Mouse (Mus musculus): ENCODE data around the gene Pbx1.

Pbx1 gene

DNA sequence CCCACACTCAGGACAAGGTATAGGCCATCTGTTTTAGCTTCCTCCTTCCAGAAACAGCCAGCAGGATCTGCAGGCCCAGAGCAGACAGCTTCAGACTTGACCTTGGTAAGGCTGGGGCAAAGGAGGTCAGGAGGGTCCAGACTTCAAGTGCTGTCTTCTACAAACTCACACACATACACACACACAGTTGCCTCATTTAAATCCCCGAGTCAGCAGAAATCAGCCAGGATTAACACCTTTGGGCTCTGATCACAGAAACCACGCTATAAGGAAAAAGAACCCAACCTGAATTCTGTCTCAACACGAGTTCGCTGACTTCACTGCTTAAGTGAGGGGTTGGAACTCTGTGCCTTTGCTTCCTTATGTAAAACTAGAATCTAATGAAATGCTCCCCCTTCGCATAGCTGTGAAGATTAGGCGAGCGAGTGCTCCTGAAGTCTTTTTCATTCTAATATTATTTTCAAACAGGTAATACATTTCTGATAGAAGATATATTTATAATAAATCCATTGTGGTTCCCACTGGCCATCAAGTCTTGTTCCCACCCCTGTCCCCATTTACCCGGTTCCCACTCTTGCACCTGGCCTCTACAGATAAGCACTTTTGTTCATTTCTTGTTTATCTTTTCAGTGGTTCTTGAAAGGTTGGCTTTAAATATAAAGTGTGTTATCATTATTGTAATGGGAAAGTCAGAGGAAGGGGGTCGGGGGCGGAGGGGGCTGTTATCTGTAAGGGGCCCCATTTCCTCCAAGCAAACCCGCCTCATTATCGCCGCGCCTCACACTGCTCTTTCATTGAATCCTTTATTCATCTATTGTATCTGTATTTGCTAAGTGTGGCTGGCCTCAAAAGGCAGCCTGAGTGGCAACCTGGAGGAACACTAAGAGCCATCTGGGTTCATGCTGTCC is 124.5 kb downstream of the Pbx1 start:
- DNase-seq (ENCODE audit: low spot score in 2 of 2): no peak

DNA sequence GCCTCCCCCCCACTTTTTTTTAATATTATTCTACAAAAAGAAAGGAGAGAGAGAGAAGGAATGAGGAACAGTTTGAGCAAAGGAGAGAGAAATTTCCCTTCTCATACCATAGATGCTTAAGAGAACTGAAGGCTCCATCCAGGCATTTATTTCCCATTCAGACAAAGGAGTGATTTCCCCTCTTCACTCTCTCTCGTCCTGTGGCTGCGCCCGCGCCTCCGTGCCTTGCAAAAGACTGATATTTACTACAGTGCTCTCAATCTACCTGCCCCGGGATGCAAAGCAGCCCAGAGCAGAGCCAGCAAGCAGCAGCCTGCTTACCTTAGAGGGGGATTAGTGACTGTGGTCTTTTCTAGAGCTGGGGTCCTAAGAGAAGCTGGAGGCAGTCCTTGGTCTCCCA is 131.6 kb downstream of the Pbx1 start:
- DNase-seq (ENCODE audit: low spot score in 2 of 2): no peak

GRCm38 (mm10) chr1:168299928-168300365 is 132.1 kb downstream of the Pbx1 start:
- no peak for DNase-seq (ENCODE audit: low spot score in 2 of 2)

DNA sequence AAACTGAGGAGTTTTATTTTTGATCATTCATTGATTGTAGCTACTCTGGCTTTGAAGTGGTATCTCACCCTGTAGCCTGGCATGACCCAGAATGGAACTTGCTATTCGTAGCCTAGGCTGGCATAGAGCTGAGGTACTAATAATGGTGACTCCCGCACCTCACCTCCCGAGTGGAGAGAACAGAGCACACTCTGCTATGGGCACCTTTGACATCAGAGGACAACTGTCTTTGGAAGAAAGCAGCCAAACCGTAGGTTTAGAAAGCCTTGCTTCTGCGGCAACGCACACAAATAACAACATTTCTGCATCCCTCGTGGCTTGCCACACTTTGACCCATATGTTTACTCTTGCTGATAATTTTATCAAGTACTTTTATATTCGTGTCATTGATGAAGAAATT is 132.9 kb downstream of the Pbx1 start:
- no peak for DNase-seq (ENCODE audit: low spot score in 2 of 2)

- no peak for DNase-seq (ENCODE audit: low spot score in 2 of 2)
Observed at GRCm38 (mm10) chr1:168296290-168296689, 135.8 kb downstream of the Pbx1 start.

DNA sequence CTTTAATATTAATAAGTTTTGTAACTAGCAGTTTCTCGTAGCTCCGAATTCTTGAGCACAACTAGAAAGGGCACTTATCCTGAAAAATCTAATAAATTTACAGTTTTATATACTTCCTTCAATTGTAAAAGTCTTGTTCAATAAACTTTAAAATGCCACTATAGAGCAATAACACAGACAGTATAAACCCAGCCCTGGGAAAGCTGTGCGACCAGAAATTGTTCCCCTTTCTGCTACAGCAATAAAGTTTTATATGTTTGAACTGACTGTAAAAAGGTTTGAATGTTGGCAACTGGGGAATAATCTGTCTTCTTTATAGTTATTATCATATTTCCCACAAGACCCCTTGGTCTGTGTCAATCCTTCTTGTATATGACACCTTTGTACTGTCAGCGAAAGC is 136.3 kb downstream of the Pbx1 start:
- no peak for DNase-seq (ENCODE audit: low spot score in 2 of 2)

GRCm38 (mm10) chr1:168293673-168294072 is 138.4 kb downstream of the Pbx1 start:
- DNase-seq (ENCODE audit: low spot score in 2 of 2): no peak

GRCm38 (mm10) chr1:168292106-168292505 is 140.0 kb downstream of the Pbx1 start:
- DNase-seq (ENCODE audit: low spot score in 2 of 2): no peak

DNA sequence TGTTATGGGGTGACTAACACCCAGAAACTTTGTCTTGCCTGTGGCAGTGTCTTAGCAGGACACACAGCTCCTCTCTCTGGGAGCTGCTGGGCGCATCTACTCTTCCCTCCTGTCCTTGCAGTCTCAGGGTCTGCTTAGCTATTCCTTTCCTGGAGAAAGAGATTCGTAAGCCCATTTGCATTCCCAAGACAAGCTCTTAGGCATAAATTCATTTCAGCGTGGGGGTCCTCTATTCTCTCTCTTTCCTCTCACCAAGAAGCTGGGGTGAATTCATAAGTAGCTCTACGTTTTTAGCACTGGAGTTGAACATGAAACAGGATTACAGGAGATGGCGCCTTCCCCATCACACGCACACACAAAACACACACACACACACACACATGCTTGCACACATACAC is 140.4 kb downstream of the Pbx1 start:
- no peak for DNase-seq (ENCODE audit: low spot score in 2 of 2)

GRCm38 (mm10) chr1:168291001-168291642 is 140.9 kb downstream of the Pbx1 start:
- no peak for DNase-seq (ENCODE audit: low spot score in 2 of 2)

DNA sequence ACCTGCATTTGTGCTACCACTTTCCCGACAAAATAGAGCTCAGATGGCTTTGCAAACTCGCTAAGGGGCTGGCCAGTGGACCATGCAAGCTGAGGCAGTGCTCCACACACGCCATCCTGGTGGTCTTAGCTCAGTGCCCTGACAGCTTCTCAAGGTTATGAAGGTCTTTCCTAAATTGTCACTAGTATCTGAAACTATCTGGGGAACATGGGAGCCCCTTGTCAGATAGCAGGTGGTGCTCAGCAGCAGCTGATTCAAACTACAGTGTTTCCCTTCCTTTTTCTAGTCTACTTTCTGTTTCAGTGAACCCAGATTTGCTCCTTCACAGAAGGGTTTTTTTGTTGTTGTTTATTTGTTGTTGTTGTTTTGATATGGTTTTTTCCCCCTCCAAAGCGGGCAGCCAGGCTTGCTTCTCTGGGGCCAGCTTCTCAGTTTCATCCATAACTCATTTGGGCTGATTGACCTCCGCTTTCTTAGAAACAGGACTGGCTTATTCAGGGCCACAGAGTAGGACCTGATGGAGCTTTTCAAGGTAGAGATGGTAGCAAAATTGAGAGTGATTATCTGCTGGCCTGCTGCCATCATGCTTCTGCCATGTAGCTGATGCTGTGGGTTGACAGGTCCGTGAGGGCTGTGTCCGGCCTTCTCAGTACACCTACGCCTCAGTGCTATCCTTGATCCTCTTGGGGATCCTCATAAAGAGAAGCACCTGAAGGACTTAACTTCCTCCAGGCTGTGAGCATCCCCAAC is 141.7 kb downstream of the Pbx1 start:
- DNase-seq (ENCODE audit: low spot score in 2 of 2): no peak

DNA sequence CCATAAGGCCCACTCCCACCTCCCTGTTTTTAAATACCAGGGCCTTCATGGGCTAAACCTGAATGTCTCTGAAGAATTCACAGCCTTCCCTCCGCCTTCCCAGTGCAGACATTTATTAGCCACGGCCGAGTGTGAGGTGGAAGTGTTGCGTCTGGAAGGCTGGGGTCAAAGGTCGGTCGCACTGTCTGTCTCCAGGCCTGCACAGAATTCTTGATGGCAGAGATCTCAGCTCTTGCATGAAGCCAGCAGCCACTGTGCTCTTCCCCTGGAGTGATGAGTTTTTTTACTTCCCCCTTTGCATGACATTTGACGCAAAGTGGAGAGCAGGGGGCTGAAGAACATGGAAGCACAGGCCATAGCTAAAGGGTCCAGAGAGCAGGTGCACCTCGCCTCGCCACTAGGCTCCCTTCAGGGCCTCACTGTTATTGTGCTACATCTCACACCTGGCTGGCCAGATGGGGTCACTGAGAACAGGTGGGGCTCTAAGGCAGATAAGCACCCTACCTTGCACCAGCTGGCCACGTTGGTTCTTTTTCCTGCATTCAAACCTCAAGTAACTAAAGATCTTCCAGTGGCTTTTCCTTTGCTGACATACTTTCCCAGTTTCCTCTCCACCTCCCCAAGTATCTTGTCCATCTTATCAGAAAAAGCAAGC is 143.1 kb downstream of the Pbx1 start:
- DNase-seq (ENCODE audit: low spot score in 2 of 2): no peak

- DNase-seq (ENCODE audit: low spot score in 2 of 2): peak in 1 of 2 experiments; percentile 30
Observed at GRCm38 (mm10) chr1:168287843-168288591, 144.1 kb downstream of the Pbx1 start.

DNA sequence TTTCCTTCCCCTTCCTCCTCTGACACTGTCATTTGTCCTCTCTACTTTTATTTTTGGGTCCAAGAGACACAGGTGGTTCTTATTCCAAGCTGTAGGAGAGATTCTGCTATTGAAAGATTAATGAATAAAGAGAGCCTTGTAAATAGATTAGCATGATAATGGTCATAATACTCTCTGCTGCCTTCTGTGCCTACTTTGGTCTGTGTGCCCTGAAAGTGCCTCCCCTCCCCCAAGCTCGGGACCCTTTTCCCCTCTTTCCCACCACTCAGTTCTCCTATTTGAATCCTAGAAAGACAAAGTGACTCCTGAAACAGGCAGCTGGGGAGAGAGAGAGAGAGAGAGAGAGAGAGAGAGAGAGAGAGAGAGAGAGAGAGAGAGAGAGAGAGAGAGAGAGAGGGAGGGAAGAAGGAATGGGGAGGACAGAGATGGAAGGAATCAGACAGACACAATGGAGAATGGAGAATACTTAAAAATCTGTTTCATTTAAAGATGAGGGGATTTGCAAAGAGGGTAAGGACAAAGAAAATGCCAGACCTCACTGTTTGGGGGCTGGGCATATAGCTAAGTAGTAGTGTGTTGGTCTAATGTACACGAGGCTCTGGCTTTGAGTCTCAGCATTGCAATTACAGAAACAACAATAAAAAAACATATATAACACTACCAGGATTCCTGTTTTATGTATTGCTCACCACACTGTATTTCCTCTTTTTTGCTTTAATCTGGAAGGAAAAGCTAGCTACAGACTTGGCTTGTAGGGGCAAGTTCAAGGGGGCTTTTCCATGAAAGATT is 145.0 kb downstream of the Pbx1 start:
- DNase-seq (ENCODE audit: low spot score in 2 of 2): no peak

- DNase-seq (ENCODE audit: low spot score in 2 of 2): no peak
Observed at GRCm38 (mm10) chr1:168284566-168285141, 147.4 kb downstream of the Pbx1 start.

GRCm38 (mm10) chr1:168283841-168284565 is 148.1 kb downstream of the Pbx1 start:
- DNase-seq (ENCODE audit: low spot score in 2 of 2): no peak

DNA sequence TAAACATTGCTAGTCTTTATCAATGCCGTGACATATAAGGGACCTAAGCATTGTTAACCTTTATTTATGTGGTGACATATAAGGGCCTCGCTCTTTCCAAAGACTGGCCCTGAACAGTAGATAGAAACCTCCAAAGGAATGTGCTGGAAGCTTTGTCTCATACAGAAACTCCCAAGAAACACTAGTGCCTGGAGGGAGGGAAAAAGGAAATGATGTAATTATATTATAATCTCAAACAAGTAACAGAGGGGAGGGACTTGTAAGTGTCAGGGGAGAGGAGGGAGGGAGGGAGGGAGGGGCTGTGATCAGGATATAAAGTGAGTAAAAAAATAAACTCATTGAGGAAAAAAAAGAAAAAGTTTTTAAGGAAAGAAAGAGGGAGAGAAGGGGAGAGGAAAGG is 148.6 kb downstream of the Pbx1 start:
- no peak for DNase-seq (ENCODE audit: low spot score in 2 of 2)

GRCm38 (mm10) chr1:168275678-168276077 is 156.4 kb downstream of the Pbx1 start:
- no peak for DNase-seq (ENCODE audit: low spot score in 2 of 2)

DNA sequence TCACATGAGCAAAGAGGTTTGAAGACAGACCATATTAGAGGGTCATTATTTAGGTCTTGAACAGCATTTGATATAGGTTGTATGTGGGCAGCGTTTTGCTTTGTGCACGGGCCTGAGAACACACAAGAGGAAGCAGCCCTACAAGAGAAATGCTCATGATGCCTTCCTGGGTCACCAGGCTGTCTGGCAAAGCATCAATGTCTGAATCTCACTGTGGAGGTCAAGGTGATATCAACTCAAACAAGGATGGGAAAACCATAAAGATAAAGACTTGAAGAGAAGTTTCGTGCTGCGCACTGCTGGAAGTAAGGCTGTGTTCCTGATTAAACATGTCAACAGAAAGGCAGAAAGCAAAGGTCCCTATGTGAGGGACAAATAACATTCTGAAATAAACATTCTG is 157.8 kb downstream of the Pbx1 start:
- DNase-seq (ENCODE audit: low spot score in 2 of 2): no peak

Measured in urinary bladder, postnatal 4 days (tissue).